Mouse (Mus musculus): ENCODE measurements around the gene Gjb5.

Gjb5 gene

DNA sequence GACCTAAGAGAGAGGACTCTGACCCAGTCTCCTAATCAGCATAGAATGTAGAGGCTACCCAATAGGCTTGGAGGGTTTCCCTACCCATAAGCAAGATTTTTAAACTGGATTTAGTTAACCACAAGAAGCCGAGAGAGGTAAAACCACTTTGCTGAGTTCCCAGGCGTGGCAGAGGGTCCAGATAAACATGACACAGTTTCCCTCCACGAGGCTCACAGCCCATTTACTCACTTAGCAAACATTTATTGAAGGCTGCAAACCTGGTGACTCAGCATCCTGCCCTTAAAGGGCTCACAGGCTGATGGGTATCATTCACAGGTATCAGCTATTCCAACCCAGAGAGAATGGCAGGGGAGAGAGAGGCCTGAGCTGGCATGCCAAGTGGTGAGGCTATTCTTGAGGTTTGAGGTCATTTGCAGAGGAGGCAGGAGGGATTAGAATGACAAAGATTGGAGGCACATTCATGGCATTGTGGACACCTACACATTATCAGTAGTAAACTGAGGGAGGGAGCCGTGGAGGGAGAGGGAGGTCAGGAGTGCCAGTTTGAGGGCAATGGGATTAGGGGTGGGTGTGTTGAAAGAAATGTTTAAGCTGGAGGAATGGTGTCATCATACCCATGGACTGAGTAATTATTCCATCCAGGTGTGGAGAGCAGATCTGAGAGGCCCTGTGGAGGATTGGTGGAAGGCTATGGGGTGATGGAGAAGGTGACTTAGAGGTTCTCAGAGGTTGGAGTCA lies 8.3 kb downstream of the Gjb5 start:
- no peak for DNase-seq (ENCODE audit: low read depth, low spot score)

DNA sequence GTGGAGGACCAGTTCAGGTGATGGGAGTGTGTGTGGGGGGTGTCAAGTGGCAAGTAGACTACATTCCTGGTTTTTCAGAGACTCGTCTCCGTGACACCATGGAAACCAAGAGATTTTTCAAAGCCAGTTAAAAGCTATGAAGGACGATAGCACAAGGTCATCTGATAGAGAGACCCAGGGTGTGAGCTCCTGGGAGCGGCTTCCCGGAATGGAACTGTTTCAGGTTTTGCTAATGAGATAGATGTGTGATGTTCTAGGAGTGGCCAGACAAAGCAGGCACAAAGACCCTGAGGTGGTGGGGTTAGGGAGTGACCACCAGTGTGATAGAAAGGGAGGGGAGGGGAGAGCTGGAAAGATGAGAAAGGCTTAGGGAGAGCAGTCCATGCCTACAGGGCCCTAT lies 13.0 kb downstream of the Gjb5 start:
- peak; percentile 97 for DNase-seq (ENCODE audit: low read depth, low spot score)

DNA sequence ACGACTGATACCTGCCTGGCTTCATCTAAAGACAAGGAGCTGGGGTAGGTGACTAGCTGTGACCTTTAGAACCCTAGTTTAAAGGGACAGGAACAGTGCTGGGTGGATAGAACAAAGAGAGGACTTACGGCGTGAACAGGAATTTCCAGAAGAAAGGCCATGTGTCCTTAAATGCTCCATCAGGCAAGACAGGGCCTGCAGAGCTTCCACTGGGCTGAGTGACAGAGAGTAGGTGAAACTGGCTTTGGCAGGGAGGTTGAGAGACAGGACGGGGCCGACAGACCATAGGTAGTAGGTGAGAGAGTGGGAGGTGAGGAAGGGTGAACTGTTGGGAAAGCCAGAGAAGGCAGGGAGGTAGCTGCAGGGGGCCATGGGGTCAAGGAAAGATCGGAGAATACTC lies 16.6 kb downstream of the Gjb5 start:
- DNase-seq (ENCODE audit: low read depth, low spot score): peak; percentile 36

DNA sequence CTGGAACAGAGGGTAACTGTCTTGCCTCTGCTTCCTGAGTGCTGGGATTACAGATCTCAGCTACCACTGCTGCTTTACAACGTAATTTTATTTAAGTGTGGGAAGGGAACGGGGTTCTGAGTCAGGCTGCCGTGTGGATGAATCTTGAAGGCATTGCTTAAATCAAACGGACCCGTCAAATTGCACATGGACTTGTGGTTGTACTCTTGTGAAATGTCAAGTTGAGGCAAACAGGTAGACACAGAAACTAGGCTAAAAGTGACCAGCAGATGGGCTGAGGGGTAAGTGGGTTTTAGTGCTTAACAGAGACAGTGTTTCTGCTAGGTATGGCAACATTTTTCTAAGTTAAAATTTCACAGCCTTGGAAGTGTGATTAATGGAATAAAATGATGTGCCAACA lies 20.3 kb downstream of the Gjb5 start:
- DNase-seq (ENCODE audit: low read depth, low spot score): no peak

DNA sequence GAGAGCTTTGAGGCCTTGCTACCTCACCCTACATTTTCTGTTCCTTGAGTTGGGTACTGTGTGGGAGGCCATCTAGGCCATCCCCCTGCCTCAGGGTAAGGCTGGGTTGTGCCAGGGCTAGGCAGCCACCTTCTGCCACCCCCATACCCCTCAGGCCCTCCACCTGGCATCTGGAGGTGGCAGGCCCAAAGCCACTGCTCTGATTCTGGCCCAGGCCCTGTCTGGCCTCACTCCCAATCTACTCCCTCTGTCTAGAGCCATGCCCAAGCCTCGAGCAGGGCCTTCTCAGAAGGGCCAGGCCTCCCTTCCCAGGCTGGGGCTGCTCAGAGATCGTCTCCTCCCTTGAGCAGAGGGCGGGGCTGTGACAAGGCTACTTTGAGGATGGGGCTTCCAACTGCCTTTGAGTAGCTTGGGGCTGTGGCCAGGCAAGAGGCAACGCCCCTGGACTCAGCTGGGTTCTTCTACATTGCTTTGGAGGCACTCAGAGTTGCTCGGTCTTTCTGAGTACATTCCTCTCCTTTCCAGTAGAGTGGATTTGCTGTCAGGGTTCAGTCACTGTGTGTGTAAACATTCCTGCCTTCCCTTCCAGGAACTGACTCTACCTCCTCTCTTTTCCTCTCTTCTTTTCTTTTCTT lies 23.0 kb downstream of the Gjb5 start:
- peak; percentile 96 for DNase-seq (ENCODE audit: low read depth, low spot score)

DNA sequence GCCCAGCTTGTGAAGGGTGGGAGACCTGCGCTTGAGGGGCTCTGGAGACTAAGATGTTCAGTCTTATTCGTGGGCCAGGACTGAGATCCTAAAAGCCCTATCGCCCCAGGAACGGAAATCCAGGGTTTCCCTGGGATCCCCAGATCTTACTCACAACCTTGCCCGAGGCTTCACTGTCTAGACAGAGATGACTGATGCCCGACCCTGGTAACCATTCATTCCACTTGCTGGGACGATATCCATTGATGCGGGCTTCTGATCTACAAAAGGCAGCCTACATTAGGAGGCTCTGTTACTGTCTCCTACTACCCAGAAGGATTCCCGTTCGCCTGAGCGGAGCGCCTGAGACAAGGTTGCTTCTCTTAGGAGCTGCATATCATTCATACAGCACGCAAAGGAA lies 26.8 kb downstream of the Gjb5 start:
- DNase-seq (ENCODE audit: low read depth, low spot score): no peak

DNA sequence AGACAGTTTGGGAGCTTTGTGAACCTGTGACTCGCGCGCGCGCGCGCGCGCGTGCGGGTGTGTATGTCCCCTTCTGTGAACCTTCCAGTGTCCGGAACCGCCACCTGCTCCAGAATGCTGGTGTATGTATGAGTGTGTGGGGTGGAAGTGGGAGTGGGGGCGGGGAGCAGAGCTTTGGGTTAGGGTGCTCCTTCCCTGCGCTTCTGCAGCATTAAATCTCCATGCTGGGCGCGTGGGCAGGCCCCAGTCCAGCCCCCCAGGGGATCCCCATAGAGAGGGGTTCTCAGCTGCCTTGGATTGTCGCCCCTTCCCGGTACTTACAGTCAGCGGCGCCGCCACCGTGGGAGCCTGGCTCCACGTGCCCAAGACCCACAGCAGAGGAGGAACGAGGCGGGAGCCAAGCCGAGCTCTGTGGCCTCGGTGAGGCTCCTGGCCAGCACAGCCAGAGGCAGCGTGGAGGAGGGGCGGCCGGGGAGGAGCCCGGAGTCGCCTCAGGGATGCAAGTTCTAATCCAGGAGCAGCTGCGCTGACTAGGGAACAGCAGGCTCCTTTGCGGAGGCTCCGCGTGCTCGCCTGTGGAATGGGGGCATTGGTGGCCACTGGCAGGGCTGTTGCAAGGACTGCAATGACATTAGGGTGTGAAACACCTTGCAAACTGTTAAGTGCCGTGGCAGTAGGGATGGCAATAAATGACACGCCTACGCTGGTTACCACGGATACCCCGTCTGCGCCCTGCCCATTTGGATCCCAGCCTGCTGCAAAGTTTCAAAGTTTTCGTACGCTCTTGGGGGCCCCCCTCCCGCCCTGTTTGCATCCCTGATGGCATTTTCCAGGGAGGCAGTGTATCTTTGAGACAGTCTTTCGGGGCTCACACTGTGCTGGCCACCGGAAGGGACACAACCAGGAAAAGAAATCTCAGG lies 27.5 kb downstream of the Gjb5 start, which contains the start of gene Gjb3:
Gjb3 (minus strand) TSS at position 664 of the 920 bp plus-strand sequence.
- peak; percentile 73 for DNase-seq (ENCODE audit: low read depth, low spot score)

DNA sequence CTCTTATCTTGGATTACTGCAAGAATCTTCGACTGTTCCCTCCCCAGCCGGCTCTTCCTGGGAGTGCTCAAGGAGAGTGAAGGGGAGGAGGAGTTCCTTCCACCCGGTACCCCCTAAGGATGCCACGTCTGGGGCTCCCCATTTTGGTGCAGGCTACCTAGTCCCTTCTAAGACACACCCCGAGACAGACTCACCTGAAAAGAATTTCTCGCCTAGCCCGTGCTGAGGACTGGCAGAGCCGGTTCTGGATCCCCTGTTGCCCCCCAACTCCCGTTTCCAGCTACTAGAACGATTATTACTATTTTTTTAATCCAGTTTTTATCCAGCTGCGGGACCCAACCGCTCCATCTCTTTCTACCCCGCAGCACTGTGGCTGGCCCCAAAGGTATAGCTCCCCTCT lies 28.2 kb downstream of the Gjb5 start:
- DNase-seq (ENCODE audit: low read depth, low spot score): no peak

DNA sequence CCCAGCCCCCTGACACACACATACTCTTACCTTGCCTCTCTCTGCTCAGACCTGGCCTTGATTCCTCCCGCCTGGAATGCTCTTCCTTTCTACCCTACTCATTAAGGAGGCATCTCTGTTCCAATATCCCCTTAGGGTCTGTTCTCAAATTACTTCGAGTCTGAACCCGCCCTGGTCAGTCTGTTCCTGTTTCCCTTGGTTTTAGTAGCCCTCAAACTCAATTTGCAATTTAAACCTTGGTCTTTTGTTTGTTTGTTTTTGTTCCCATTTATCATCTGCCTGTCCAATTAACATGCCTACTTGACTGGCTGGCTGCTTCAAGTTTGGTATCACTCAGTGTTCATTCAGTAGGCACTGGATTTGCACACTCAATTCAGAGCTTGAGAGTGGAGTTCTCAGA lies 28.9 kb downstream of the Gjb5 start:
- DNase-seq (ENCODE audit: low read depth, low spot score): peak; percentile 96

DNA sequence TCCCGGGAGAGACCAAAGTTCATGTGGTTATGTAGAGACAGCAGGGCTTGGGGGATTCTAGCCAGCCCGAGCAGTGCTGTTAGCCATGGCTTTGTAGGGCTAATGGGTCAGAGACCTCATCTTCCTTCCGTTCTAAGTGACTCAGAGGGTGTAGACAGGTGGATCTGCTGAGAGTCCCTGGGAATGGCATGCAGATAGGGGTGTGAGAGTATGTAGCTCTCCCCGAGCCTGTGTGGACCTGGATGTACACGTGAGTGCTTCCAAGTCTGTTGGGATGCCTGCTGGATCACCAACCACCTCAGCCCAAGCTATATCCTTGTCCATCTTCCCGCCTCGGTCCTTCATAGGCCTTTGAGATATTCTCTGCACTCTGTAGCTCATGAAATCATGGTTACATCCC lies 29.6 kb downstream of the Gjb5 start:
- DNase-seq (ENCODE audit: low read depth, low spot score): peak; percentile 50

DNA sequence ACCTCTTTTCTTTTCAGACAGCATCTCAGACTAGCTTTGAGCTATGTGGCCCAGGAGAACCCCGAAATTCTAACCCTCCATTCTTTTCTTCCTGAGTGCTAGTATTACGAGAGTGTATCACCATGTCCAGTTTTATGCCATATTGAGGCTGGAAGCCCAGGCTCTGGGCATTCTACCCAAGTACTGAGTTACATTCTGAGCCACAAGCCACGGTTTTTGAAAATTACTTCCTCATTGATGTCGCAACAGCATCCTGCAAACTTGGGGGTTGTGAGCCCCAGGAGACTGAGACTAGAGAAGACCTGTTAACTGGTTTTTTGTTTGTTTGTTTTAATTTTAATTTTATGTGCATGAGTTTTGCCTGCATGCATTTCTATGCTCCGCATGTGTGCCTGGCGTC lies 30.2 kb downstream of the Gjb5 start:
- DNase-seq (ENCODE audit: low read depth, low spot score): no peak

DNA sequence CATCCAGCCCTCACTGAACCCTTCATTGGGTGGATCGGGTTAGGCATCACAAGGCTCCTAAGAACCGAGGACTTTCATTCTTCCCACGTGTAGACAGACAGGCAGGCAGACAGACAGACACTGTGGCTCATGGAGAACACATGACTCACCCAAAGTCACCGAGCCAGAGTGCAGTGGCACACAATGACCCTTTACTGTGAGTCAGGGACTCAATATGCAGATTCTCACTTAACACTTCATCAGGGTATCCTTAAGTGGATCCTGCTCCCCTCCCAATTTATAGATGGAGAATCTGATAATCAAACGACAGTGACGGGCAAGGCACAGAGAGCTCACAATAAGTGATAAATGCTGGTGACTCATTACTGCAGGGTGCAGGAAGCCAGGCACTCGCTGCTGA lies 30.7 kb downstream of the Gjb5 start:
- DNase-seq (ENCODE audit: low read depth, low spot score): no peak

DNA sequence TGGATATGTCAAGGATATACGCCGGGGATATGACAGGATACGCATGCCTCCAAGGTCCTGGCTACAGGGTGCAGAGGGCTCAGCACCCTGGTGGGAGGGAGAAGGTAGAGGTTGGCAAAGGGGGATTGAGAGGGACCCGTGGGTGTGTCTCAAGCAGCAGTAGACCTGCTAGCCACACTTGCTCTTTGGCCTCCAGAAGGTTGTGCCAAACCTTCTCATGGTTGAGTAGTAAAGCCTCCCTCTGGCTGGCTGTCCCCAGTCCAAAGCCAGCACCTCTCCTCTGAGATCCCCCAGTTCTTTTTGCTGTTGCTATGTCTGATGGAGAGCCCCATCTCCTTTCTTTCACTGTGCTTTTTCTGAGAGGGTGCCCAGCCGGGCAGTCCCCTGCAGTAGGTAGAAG lies 32.7 kb downstream of the Gjb5 start:
- DNase-seq (ENCODE audit: low read depth, low spot score): no peak

DNA sequence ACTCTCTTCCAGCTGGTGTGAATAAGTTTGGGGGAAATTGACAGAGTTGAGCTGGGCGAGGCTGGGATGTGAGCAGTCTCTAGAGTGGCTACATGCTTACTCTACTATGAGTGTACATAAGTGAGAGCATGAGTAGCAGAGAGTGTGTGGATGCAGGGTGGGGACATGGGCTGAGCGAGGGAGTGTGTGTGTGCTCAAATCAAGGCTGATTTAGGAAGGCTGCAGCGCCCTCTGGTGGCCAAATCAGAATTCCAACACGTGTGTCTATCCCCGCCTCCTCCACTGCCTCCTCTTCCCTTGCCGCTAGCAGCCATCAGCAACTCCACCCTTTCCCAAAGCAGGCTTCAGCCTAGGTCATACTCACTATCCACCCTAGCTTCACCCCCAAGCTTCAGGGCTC lies 33.2 kb downstream of the Gjb5 start:
- peak; percentile 97 for DNase-seq (ENCODE audit: low read depth, low spot score)

DNA sequence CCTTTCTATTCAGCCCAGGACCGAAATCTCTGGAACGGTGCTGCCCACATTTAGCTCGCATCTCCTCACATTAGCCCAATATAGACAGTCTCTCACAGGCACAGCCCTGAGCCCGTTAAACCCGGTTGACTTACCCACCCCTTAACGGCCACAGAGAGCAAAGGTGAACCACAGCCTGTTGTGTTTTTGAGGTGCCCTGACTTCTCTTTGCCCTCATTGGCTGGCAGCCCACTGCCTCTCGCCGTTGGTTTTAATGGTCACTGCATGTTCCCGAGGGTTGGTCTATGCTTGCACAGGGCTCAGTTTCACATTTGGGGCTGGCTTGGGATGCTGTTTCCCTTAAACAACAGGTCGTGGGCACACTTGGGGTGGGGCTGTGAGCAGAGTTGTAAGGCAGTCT lies 33.7 kb downstream of the Gjb5 start:
- DNase-seq (ENCODE audit: low read depth, low spot score): no peak

DNA sequence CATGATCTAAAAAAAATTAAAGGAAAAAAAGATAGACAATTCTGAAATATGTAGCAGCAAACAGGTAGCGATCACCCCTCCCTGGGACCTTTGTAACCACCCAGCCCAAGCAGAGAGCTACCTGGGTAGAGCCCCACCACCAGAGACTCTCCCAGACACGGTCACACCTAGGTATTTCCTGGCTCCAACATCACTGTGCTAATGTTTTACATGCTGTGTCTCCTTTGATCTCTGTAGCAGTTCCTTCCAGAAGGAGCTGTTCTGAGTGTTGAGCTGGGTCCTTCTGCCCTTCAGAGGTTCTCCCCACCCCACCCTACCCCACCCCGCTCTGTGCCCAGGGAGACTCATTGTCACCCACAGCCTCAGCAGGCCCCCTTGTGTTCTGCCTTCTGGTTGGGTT lies 34.3 kb downstream of the Gjb5 start:
- peak; percentile 66 for DNase-seq (ENCODE audit: low read depth, low spot score)

DNA sequence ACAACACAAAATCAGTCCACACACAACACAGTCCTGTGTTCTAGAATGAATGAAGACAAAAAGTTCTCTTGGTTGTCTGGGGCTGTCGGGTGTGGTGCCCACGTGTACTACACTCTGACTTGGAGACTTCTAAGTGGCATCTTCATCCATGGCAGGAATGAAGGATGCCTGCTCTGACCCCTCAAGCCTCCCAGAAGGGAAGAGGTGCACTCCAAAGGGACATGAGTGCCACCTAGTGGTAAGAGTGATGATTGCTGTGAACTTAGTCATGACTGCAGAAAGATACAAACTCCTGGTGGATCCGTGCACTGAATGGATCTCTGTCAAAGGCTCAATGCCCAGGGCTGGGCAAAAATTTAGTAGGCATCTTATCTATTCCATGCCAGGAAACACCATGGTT lies 38.4 kb downstream of the Gjb5 start:
- peak; percentile 87 for DNase-seq (ENCODE audit: low read depth, low spot score)

DNA sequence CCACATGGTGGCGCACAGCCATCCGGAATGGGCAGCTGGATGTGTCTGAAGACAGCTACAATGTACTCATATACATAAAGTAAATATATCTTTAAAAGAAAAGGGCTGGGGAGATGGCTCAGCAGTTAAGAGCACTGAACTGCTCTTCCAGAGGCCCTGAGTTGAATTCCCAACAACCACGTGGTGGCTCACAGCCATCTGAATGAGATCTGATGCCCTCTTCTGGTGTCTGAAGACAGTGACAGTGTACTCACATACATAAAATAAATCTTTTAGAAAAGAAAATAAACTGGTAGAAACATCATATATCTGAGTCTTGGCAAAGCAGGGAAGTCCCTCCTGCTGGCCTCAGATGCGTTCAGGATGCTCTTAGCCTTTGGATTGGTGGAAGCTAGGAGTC lies 40.8 kb downstream of the Gjb5 start:
- peak; percentile 57 for DNase-seq (ENCODE audit: low read depth, low spot score)

DNA sequence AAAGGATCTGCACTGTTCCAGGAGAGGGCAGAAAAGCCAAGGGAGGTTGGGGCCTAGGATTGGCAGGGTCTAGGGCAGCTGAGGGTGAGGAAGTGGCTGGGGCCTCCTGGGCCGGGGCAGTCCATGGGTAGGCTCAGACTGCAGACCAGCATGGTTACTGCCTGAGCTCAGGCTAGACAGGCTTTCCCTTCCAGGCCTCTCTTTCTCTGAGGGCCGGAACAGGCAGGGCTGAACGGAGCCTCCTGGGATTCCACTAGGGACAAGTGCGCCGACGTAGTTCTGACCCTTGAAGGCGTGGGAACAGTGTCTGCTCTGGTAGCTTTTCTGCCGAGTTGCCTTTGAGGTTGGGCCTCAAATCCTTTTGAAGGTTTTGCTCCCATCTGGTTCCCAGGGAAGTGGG lies 42.2 kb downstream of the Gjb5 start:
- no peak for DNase-seq (ENCODE audit: low read depth, low spot score)

DNA sequence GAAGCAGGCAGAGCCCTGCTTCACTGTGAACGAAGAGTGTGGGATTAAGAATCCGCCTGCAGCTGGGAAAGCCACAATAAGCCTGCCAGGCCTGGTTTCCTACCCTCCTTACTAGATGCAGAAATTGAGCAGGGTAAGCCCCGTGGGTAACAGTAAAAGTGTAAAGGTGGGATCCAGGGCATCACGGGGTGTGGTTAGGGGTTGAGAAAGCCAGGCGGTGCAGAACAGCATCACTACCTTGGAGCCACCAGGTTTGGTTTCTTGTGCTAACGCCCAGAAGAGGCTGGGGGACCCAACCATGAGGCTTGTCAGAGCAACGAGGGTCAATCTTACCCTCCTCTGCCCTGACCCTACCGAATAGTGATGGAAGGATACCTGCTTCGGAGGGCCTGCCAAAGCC lies 43.4 kb downstream of the Gjb5 start:
- no peak for DNase-seq (ENCODE audit: low read depth, low spot score)

DNA sequence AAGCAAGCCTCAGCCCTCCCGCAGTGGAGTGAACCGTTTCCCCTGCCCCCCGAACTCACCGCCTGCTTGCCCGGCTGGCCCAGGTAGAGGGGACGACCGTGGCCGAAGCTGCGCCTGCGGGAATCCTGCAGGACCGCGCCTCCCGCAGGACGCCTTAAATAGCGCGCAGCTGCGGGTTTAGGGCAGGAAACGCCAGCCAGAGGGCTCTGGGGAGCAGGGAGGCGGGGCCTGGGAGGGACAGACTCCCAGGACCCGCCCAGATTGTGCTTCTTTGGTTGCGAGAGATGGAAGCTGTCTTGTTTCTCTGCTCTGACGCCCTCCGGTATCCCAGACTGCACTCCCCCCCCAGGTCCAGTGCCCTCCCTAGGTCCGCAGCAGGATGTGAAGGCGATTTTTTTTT lies 44.1 kb downstream of the Gjb5 start, which contains the start of gene Gja4:
Gja4 (minus strand) TSS at position 179 of the 400 bp plus-strand sequence.
- DNase-seq (ENCODE audit: low read depth, low spot score): peak; percentile 91

DNA sequence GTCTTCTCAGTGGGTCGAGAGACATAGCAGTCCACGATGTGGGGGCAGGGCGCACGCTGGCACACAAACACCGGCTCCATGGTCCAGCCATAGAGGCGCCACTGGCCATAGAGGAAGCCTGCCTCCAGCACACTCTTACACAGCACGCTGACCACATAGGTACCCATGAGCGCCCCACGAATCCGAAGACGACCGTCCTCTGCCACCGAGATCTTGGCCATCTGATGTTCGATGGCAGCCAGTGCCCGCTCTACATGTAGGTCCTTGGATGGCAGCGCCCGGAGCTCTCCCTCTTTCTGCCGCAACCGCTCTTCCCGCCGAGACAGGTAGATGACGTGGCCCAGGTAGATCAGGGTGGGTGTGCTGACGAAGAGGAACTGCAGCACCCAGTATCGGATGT lies 45.6 kb downstream of the Gjb5 start:
- no peak for DNase-seq (ENCODE audit: low read depth, low spot score)

All from ZHBTc4 (cell line).